Mouse (Mus musculus) adrenal gland, adult (tissue): ENCODE data around the gene Tfdp2.
"Not testable (repeated sequence)": the region's sequence is repeated elsewhere in the genome, so short reads cannot be mapped to it uniquely, and the experiment has no call there.

Experiments used
- DNase-seq, 2 experiments: peaks; one replicate each; pipeline ENCODE4 v3.0.0; 2022 to 2023; ENCODE audit warnings: low spot score in 1 of 2; ENCODE audit not compliant: inconsistent age in 2 of 2

The Tfdp2 gene

GRCm38 (mm10) chr9:96292144-96292543, 96.1 kb downstream of the Tfdp2 start:
- no peak for DNase-seq

- no peak for DNase-seq
These were observed 103.4 kb downstream of the Tfdp2 start for GRCm38 (mm10) chr9:96299324-96300008.

- no peak for DNase-seq
These were observed 112.7 kb downstream of the Tfdp2 start for GRCm38 (mm10) chr9:96308816-96309215.

GRCm38 (mm10) chr9:96312074-96312473, 116.0 kb downstream of the Tfdp2 start:
- DNase-seq: no peak

- no peak for DNase-seq
These were observed 123.3 kb downstream of the Tfdp2 start for GRCm38 (mm10) chr9:96319333-96319732.

GRCm38 (mm10) chr9:96320551-96320980, 124.5 kb downstream of the Tfdp2 start:
- no peak for DNase-seq

GRCm38 (mm10) chr9:96322411-96323152, 126.5 kb downstream of the Tfdp2 start:
- no peak for DNase-seq

GRCm38 (mm10) chr9:96324502-96324901, 128.4 kb downstream of the Tfdp2 start:
- no peak for DNase-seq

- peak; percentile 77 to 92 for DNase-seq
These were observed 130.4 kb downstream of the Tfdp2 start for GRCm38 (mm10) chr9:96326496-96326923.

GRCm38 (mm10) chr9:96328226-96328625, 132.2 kb downstream of the Tfdp2 start:
- peak in 1 of 2 experiments; percentile 69 for DNase-seq

GRCm38 (mm10) chr9:96331146-96331545, 135.1 kb downstream of the Tfdp2 start:
- DNase-seq: peak; percentile 35 to 59

- DNase-seq: no peak
These were observed 149.7 kb downstream of the Tfdp2 start for GRCm38 (mm10) chr9:96345750-96346149.

- DNase-seq: peak in 1 of 2 experiments; percentile 67
These were observed 152.8 kb downstream of the Tfdp2 start for GRCm38 (mm10) chr9:96348885-96349284.

GRCm38 (mm10) chr9:96350010-96350409, 153.9 kb downstream of the Tfdp2 start:
- peak; percentile 64 to 90 for DNase-seq

GRCm38 (mm10) chr9:96350476-96350875, 154.4 kb downstream of the Tfdp2 start:
- DNase-seq: no peak

- DNase-seq: not testable (repeated sequence)
These were observed 155.7 kb downstream of the Tfdp2 start for GRCm38 (mm10) chr9:96351771-96352170.

GRCm38 (mm10) chr9:96353121-96353769, 157.2 kb downstream of the Tfdp2 start:
- DNase-seq: no peak

GRCm38 (mm10) chr9:96353799-96354198, 157.7 kb downstream of the Tfdp2 start:
- DNase-seq: peak; percentile 39 to 77

GRCm38 (mm10) chr9:96360056-96360455, 164.0 kb downstream of the Tfdp2 start:
- no peak for DNase-seq

GRCm38 (mm10) chr9:96363581-96364140, 167.6 kb downstream of the Tfdp2 start:
- peak; percentile 89 to 95 for DNase-seq

- peak; percentile 99 to 100 for DNase-seq
These were observed 168.2 kb downstream of the Tfdp2 start, which contains the start of gene Atp1b3 for GRCm38 (mm10) chr9:96364141-96364838. Atp1b3 (minus strand) TSS chr9:96364442.
